Mouse (Mus musculus): ENCODE measurements around the gene Rab15. TPM values are rescaled to one million over a fixed set of nuclear protein-coding genes. Genes with fewer than 3 reads are reported as not detected.

The Rab15 gene
- total RNA-seq (2023) = not detected

DNA sequence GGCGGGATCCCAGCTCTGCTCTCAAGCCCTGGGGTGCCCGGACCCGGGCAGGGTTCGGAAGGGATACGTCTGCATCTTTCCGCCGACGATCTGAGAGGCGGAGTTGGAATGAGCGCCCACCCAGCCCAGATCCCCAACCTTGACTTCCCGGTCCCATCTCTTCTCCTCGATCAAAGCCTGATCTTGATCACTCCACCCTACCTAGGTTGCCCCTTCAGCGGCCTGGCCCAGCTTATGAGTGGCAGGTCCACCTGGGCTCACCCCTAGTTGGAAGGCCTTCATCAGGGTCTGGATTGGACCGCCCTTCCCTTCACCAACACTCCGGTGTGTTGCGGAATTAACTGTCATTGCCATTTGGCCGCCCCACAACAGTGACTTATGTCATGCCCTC, at the start of gene Rab15:
Rab15 (minus strand) TSS at position 258 of the 391 bp plus-strand sequence.

DNA sequence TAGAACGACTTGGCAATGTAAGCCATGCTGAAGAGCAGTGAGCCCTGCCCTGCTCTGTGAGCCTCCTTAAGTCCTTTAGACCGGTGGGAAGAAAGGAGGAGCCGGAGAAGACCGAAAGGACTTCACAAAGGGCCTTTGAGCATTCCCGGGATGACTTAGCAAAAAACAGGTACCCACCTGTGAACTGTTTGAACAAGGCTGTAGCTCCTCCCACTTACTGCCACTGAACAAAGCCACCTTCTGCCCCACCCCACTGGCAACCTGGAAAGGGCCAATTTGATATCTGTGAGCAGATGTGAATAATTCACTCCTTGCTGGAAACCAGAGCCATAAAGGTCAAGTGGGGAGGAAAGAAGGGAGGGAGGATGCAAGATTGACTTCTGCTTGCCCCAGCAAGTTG, 27.4 kb downstream of the Rab15 start, which contains the start of gene Gpx2:
Gpx2 (minus strand) TSS at position 205 of the 400 bp plus-strand sequence.

GRCm38 (mm10) chr12:76765354-76765851, 57.3 kb downstream of the Rab15 start, which contains the start of the genes Churc1 and Fntb:
Gene Churc1, plus strand, starts transcription at chr12:76765538.
Gene Fntb, plus strand, starts transcription at chr12:76765589.

Other genes with a start within 250 kb of the Rab15 start
- gene Sptb, start 112.4 kb downstream of the Rab15 start, total RNA-seq (2023) = 2.8 TPM
- gene Churc1, start 57.4 kb downstream of the Rab15 start, total RNA-seq (2023) = 42.3 TPM
- 31.6 TPM for gene Fntb, start 57.3 kb downstream of the Rab15 start, total RNA-seq (2023)
- 1.1 TPM for gene Gpx2, start 27.4 kb downstream of the Rab15 start, total RNA-seq (2023)
- gene Max, start 139.3 kb upstream of the Rab15 start, total RNA-seq (2023) = 215 TPM

Measured in CD4-positive naive resting alpha-beta T cell, adult 76 days (primary cell).